Mouse (Mus musculus) adrenal gland, postnatal 36 days (tissue): ENCODE measurements around the gene Aldh4a1. TPM values are rescaled to one million over a fixed set of nuclear protein-coding genes. Genes with fewer than 3 reads are reported as not detected.

Experiments used
- DNase-seq, 2 experiments: peaks; one replicate each; pipeline ENCODE4 v3.0.0; 2021; ENCODE audit warnings: mixed read lengths in 1 of 2
- total RNA-seq, 2 experiments: library from RNA; stranded (reverse); gene quantifications; 2 replicates each; pipeline ENCODE4 v1.2.3; 2021

Aldh4a1 gene
- total RNA-seq, 2 experiments from 2014 or later = 57.8 to 136 TPM

DNA sequence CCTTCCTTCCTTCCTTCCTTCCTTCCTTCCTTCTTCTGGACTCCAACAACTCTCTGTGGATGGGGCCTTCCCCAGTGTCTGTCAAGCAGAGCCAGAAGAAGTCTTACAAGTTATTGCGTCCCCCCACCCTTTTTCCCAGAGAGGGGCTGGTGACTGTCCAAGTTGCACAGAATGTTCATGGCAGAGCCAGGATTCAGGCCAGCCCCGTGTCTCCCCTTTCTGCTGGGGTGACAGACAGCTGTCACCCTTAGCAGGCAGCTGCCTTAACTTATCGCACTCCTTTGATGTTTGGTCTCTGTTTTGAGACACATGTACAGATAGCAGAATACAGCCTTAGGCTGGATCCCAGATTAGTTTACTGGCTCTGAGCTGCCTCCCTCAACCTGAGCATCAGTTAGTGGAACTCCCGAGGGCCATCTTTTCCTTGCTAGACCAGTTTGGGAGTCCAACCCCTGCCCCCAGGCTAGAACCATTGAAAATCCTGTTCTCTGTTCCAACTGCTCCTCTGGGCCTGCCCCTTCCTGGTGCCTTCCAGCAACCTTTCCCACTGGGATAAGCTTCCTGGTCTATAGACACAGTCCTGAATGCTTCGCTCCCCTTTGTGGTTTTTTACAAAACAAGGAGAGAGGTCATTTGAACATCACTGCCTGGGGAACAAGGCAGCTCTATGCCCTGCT is 33.2 kb upstream of the Aldh4a1 start:
- no peak for DNase-seq

- no peak for DNase-seq
Measured at GRCm38 (mm10) chr4:139590446-139590845, 32.2 kb upstream of the Aldh4a1 start.

- DNase-seq = no peak
Measured at GRCm38 (mm10) chr4:139592895-139593294, 29.8 kb upstream of the Aldh4a1 start.

GRCm38 (mm10) chr4:139593383-139593782 is 29.3 kb upstream of the Aldh4a1 start:
- DNase-seq = no peak

GRCm38 (mm10) chr4:139594062-139594461 is 28.6 kb upstream of the Aldh4a1 start:
- DNase-seq = no peak

DNA sequence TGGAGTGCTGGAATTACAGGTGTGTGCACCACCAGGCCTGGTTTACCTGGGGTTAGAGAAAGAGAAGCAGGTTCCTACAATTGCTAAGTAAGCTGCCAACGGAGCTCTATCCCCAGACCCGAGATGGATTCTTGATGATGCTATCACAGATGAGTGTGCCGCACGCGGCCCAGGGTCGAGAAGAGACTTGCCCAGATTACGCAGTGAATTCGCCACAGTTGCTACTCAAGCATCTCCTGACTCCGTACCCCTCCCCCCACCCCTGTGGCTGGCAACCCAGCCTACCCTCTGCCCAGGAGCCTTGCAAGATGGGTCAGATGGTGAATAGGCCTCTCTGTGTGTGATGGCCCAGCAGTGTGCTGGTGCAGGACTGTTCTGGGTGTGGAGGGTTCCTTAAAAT is 26.0 kb upstream of the Aldh4a1 start:
- DNase-seq = no peak

- DNase-seq = no peak
Measured at GRCm38 (mm10) chr4:139597286-139598284, 25.1 kb upstream of the Aldh4a1 start.

GRCm38 (mm10) chr4:139598356-139598755 is 24.3 kb upstream of the Aldh4a1 start:
- DNase-seq = no peak

DNA sequence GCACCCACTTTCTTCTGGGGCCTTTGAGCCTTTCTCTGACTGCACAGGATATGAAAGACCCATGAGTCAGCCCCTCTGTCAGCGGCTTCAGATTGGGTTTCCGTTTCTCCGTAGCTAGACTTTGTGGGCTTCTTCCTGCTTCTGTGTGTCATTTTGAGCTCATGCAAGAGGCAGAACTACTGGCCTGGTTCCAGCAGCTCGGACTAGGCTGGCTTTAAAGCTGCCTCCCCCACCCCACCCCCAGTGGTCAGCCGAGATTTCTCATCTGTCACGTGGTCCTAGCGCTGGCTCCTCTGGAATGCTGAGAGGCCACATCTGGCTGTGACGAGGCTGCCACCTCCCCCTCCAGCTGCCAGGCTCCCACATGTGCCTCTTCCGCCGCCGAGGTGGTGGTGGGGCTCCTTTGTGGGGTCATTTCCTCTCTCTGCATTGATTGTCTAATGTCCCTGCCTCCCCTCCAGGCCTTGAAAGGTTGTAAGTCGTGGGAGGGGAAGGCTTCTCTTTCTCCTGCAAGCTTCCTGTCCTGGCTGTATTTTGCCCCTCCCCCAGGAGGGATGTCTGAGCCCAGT is 23.6 kb upstream of the Aldh4a1 start:
- peak; percentile 95 to 97 for DNase-seq

- DNase-seq = peak; percentile 54 to 66
Measured at GRCm38 (mm10) chr4:139601519-139602356, 20.9 kb upstream of the Aldh4a1 start.

GRCm38 (mm10) chr4:139602357-139603244 is 20.1 kb upstream of the Aldh4a1 start, which contains the start of gene Gm21969:
Gene Gm21969 (plus strand): TSS chr4:139603186.
- peak; percentile 54 to 64 for DNase-seq

DNA sequence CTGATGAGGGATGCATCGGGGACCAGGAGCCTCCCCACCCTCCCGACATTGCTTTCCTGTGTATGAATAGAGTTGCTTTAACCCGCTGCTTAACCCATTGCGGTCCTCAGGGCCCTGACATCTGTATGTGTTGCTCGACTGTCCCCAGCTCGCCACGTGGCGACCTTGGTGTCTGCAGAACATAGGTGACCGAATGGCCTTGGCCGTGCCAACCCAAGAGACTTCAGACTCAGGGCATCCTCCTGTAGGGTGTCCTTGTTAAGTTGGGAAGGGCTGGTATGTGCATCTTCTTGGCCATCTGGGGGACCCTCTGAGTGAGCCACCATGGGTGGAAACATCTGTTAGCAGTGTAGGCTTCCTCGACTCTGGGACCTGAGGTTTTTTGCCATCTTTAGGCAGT is 17.4 kb upstream of the Aldh4a1 start:
- no peak for DNase-seq

DNA sequence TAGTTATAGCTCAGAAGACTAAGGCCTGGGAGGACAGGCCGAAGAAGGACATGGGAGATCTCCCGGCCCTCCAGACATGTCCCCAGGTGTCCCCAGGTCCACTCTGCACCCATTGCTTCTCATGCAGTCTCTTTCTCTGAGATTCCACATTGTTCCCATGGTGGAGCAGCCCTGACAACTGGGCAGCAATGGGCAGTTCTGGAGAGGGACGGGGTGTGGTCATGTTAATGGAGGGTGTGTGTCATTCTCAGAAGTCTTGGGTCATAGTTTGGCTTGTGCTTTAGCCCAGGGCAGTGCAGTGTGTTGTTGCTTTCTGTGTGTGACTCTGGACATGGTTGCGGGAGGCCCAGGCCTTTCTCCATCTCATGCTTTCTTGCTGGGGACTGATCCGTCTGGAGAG is 15.9 kb upstream of the Aldh4a1 start:
- DNase-seq = no peak

GRCm38 (mm10) chr4:139608975-139609374 is 13.7 kb upstream of the Aldh4a1 start:
- no peak for DNase-seq

GRCm38 (mm10) chr4:139610954-139611353 is 11.7 kb upstream of the Aldh4a1 start:
- DNase-seq = no peak

DNA sequence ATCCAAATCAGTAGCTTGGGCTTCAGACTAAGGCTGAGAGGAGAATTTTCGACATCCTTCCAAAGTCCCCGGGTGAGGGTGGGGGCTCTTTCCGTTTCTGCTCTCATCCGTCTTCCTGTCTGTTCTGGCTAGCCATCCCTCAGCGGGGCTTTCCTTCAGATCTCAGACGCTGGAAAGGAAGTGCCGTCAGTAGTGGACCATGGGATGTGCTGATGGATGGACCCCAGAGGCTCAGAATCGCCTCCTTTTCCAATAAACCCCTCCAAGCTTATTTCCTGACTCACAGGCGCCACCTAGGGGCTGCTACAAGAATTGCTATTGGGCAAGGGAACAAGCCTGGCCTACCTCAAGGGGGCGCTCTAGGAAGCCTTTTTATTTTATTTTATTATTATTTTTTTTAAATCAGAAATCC is 11.1 kb upstream of the Aldh4a1 start:
- DNase-seq = peak; percentile 82 to 87

- no peak for DNase-seq
Measured at GRCm38 (mm10) chr4:139614524-139615260, 8.0 kb upstream of the Aldh4a1 start.

- DNase-seq = peak; percentile 43 to 64
Measured at GRCm38 (mm10) chr4:139616276-139617000, 6.2 kb upstream of the Aldh4a1 start.

GRCm38 (mm10) chr4:139617001-139617364 is 5.7 kb upstream of the Aldh4a1 start:
- no peak for DNase-seq
